Mouse (Mus musculus) liver, postnatal 0 days (tissue): ENCODE measurements around the gene Grk1.

ENCODE experiments used
- CTCF ChIP-seq: sonication (generic); IDR thresholded peaks from 2 replicates; pipeline ENCODE4 v1.5.1; 2016; ENCODE audit warnings: antibody characterized with exemption, low read depth
- EP300 ChIP-seq: IDR thresholded peaks from 2 replicates; pipeline ENCODE4 v1.6.1; 2016; ENCODE audit warnings: antibody characterized with exemption, low read depth, mild to moderate bottlenecking

GRCm38 (mm10) chr8:13420970-13421369 lies 16.1 kb downstream of the Grk1 start:
- TF ChIP-seq EP300 (no peak), CTCF (no peak)
